Mouse (Mus musculus) monocyte, adult 2 months (primary cell): ENCODE measurements around the gene Upk3a.

Source experiments
- DNase-seq, 2 experiments: peaks; one replicate each; pipeline ENCODE4 v3.0.0; 2022; ENCODE audit warnings: low spot score in 2 of 2, low read depth in 1 of 2

Gene Upk3a

DNA sequence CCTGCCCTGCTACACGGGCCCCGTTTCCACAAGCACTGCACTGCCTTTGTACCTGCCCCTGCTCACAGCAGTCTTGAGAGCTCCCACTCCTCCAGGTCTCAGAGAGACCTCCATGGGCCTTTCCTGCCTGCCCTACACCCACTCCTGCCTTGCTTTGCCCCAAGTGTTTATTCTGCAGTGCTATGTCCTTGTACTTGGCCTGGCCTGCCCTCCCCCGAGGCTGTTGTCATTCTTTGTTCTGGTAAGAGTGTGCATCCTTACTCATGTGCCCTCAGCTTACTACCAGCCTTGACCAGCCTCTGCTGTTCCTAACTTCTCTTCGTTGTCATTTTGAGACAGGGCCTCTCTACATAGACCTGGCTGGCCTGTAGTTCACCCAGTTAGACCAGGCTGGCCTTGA is 30.9 kb downstream of the Upk3a start:
- no peak for DNase-seq

DNA sequence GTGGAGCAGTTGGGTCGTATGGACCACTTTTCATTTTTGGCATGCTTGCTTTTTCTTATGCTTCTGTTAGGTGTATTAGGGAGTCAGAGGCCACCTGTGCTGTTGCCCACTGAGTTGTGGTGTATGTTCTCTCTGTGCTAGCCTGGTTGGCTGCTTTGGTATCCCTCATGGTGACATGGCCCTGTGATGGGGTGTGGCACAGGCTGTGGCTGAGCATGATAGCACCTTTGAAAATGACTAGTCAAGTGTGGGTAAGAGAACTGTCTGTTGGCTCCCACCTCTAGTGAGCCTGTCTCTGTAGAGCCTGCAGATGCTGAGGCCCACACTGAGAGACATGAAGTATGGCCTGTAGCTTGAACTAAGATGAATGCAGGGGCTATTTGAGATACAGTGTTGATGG is 32.8 kb downstream of the Upk3a start:
- DNase-seq: no peak

DNA sequence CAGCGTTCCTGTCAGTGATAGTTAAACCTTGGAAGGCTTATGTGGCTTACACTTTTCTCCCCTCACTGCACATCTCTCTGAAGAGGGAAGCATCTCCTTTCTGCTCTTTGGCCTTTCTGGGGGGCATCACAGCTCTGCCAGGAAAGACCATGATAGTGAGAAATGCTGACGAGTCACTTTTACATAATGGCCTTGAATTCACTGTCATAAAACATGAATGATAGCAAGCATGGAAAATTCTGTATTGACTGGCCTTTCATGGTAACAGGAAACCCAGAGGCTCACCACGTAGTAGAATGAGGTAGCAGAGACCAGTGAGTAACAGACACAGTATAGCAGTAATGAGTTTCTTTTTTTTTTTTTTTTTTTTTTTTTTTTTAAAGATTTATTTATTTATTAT is 37.2 kb downstream of the Upk3a start:
- no peak for DNase-seq

DNA sequence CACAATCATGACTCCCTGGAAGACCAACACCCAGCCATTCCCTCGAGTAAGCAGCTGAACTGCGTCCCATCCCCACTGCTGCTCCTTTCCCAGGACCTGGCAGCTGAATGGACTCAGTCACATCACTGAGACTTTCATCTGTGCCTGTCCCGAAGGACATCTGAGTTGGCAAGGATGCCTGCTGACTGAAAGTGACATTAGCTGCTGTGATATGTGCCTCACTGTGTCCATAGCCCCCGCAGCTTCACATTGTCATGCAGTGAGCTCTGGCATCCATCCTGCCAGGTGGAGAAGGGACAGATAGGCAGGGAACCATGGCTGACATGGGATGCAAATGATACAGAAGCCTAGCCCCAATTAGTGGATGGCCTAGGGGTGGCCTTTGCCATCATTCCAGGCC is 38.2 kb downstream of the Upk3a start:
- DNase-seq: no peak

DNA sequence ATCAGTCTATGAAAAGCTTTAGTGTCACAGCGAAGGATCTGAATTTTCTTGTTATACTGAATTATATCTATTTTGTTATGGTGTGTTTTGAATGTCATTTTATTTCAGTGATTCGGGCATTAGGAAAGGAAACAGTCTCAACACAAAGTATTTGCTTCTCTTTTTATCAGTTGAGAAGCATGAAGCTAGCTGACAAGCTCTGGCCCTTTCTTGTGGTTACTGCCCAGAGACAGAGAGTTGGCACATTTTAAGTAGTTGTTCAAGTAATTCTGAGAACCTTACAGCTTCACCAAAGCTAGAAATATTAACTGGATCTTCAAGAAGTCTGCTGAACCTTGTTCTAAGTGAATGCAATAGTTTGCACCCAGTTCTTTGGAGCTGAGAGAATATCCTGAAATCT is 46.5 kb downstream of the Upk3a start:
- no peak for DNase-seq

DNA sequence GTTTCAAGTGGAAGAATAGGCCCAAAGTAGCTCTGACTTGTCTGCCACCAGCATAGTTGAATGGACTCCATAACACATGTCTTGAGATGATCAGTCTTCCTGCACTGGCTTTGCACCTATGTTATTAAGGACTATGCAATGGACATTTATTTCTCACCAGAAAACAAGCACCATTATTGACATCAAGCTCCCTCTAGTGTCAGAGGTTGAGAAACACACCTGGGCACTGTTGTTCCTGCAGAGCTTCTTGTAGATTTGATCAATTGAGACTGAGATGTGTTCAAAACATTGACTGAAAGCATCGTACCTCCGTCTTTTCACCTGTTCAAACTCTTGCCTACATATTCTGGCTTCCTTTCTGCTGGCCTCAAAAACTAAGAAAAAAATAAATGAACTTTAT is 53.6 kb downstream of the Upk3a start:
- no peak for DNase-seq
